Mouse (Mus musculus): Measurements from ENCODE around the gene Cnga2. TPM values are rescaled to one million over a fixed set of nuclear protein-coding genes. Genes with fewer than 3 reads are reported as not detected.
"Not testable (repeated sequence)": the region's sequence is repeated elsewhere in the genome, so short reads cannot be mapped to it uniquely, and the experiment has no call there.

The Cnga2 gene
- total RNA-seq (2017): not detected in 2 replicates

GRCm38 (mm10) chrX:71991549-71991948 is at the start of gene Cnga2:
Cnga2 (plus strand) TSS chrX:71991849.
- ATAC-seq (ENCODE audit: extremely low read depth, insufficient number of reproducible peaks, low FRiP score, poor library complexity, severe bottlenecking): no peak

DNA sequence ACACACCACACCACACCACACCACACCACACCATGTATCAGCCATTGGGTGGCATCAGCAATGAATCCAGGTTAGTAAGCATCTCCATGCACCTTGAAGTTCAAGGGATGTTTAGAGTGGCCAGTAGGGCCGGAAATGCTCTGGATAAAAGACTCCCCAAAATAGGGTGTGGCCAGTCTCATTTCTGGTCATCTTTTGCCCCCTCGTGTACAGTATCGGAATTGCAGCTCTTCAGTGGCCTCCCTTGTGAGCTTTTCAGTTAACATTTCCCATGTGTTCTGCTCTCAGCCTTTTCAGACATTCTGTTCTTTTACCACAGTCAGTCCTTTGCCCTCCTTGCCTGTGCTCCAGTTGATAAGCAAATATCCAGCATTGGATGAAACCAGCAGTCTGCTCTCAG is 45.0 kb upstream of the Cnga2 start:
- ATAC-seq (ENCODE audit: extremely low read depth, insufficient number of reproducible peaks, low FRiP score, poor library complexity, severe bottlenecking): no peak

- ATAC-seq (ENCODE audit: extremely low read depth, insufficient number of reproducible peaks, low FRiP score, poor library complexity, severe bottlenecking): no peak
Measured at GRCm38 (mm10) chrX:71958366-71958765, 33.3 kb upstream of the Cnga2 start.

DNA sequence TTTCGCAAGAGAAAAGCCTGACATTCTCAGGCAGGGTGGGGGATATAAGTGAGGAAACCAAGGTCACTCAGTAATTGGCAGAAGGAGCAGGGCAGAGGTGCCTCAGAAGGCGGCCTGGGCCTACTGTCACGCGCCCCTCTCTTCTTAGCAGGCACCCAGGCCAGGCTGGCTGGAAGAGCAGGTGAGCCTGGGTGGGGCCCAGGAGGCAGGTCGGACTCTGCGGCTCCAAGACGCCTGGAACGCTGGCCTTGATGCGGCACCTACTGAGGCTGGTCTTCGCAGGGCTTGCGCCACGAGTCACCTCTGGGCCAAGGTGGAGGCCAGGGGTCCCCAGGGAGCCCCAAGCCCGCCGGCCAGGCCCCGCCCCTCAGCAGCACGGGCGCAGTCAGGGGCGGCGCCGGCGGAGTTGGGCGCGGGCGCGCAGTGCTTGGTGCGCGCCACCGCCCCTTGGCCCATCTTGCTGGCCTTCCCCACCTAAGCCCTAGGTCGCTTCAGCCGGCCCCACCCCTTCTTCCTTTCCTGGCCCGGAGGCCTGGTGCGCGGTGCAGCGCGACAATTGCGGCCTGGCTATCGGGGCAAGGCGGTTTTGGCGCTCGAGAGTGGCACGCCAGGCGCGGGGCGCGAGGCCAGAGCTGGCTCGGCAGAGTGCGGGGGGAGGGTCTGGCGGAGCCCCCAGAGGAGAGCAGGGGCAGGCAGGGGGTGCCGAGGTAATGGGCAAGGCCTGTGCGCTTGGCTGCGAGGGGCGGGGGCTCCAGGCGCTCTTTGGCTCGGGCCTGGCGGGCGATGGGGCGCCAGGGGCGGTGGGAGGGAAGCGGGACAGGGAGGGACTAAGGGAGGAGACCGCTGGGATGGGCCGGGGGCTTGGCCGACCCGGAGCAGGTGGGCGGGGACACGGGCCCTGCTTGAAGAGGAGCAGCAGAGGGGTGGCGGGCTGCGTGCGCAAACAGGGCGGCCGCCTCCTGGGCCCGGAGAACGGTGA is 29.3 kb upstream of the Cnga2 start, which contains the start of gene Prrg3:
TSS of gene Prrg3 (plus strand) at position 552 of the 979 bp plus-strand sequence.
- ATAC-seq (ENCODE audit: extremely low read depth, insufficient number of reproducible peaks, low FRiP score, poor library complexity, severe bottlenecking): no peak

GRCm38 (mm10) chrX:71963275-71963912 is 28.3 kb upstream of the Cnga2 start:
- ATAC-seq (ENCODE audit: extremely low read depth, insufficient number of reproducible peaks, low FRiP score, poor library complexity, severe bottlenecking): no peak

DNA sequence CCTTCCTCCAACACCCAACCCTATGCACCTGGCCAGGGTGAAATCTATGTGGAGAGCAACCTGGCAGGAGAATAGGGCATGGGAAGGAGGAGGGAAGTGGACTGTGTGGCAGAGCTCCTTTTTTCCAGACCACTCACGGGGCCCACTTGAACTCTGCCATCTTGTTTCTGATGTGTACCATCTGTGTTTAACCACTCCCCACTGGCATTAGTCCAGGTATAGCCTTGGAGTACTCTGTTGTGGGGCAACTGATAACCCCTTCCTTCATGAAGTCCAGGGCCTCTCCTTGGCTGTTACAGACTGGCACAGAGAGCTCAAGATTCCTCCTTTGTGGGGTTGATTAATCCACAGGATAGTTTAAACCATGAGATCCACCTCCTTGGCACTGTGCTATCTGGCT is 23.4 kb upstream of the Cnga2 start:
- ATAC-seq (ENCODE audit: extremely low read depth, insufficient number of reproducible peaks, low FRiP score, poor library complexity, severe bottlenecking): no peak

DNA sequence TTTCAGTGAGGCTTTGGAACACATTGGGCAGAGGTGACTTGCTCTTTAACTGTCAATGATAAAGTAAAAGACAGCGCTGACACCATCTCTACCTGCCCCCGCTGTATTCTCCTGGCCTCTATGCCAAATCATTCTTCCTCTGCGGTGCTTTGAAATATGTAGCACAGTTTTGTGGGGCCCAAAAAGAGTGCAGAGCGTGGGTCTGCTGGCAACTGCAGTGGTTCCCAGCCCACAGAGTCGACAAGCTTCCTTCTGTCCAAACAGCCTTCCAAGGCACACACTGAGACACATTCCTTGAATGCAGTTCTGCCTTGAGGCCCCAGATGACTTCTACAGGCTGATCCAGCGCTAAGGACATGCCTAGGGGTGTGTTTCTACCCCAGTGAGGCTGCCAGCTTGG is 22.8 kb upstream of the Cnga2 start:
- ATAC-seq (ENCODE audit: extremely low read depth, insufficient number of reproducible peaks, low FRiP score, poor library complexity, severe bottlenecking): no peak

- ATAC-seq (ENCODE audit: extremely low read depth, insufficient number of reproducible peaks, low FRiP score, poor library complexity, severe bottlenecking): no peak
Measured at GRCm38 (mm10) chrX:71971325-71971724, 20.3 kb upstream of the Cnga2 start.

DNA sequence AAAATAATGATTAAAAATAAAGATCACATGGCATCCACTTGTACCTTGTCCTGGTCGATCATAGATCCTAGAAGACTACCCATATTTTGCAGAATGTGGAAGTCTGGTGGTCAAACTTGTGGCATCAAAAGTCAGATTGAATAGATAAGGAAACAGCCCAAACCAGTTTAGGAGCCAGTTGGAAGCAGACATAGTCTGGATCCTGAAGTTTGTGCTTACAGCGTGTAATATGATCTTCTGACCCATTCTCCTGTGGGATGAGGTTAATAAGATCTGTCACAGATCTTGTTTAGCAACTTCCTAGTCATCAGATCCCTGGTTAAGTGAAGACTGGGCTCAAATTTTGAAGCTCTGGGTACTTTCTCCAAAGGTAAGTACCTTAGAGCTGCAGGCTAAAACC is 19.0 kb upstream of the Cnga2 start, which contains the start of gene Fate1:
TSS of gene Fate1 (plus strand) at position 301 of the 400 bp plus-strand sequence.
- ATAC-seq (ENCODE audit: extremely low read depth, insufficient number of reproducible peaks, low FRiP score, poor library complexity, severe bottlenecking): no peak

DNA sequence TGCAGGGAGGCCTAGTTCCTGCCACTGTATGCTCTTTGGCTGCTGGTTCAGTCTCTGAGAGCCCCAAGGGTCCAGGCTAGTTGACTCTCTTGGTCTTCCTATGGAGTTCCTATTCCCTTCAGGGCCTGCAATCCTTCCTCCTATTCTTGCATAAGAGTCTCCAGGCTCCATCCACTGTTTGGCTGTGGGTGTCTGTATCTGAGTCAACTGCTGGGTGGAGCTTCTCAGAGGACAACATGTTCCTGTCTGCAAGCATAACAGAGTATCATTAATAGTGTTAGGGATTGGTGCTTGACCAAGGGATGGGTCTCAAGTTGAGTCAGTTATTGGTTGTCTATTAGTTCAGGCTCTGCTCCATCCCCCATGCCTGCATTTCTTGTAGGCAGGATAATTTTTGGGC is 14.0 kb upstream of the Cnga2 start:
- not testable (repeated sequence) for ATAC-seq (ENCODE audit: extremely low read depth, insufficient number of reproducible peaks, low FRiP score, poor library complexity, severe bottlenecking)

DNA sequence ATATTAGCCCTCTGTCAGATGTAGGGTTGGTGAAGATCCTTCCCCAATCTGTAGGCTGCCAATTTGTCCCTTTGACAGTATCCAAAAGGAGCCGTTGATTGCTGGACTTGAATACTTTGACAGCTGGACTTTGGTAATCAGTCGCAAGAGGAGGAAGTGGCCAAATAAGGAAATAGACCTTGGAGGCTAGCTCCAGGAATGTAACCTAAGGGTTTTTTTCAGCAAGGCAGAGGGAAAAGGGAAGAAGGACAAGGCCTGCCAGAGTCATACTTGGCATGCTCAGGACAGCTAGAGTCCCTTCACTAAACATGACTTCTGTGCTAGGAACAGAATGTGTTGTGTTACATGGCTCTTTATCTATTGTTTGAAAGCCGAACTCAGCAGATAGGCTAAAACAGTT is 11.2 kb upstream of the Cnga2 start:
- no peak for ATAC-seq (ENCODE audit: extremely low read depth, insufficient number of reproducible peaks, low FRiP score, poor library complexity, severe bottlenecking)

DNA sequence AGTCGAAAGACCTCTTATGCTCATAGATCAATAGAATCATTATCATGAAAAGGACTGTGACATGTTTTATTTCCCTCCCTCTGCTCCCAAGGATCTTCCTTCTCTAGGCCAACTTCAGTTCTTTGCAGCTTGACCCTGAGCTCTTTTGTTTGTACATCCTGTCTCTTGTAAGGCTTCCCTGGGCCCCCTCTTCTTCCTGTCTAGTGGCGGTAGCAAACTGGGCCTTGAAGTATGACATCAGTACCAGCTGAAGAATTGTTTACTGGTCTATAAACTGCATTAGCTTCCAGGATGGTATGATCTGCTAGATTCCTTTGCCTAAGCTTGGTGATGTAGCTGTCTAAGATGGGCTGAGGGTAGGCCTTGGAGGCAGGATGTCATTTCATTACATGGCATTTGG is 10.3 kb upstream of the Cnga2 start:
- no peak for ATAC-seq (ENCODE audit: extremely low read depth, insufficient number of reproducible peaks, low FRiP score, poor library complexity, severe bottlenecking)

DNA sequence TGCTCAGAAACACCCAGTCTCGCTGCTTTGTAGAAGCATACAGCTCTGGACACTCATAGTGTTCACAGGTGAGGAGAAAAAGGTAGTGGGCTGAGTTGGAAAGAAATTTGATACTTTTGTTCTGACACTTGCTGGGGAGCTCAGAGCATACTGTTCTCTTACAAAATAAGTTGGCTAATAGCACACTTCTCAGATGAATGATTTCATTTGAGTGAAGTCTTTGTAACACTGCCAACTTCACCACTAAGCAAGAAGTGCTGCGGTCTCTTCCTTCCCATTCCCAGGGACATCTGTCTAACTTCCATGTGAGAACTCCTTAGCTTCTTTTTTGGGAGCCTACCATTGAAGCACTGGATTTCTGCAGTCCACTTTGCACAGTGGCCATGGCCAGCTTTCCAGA is 8.4 kb upstream of the Cnga2 start:
- no peak for ATAC-seq (ENCODE audit: extremely low read depth, insufficient number of reproducible peaks, low FRiP score, poor library complexity, severe bottlenecking)

- ATAC-seq (ENCODE audit: extremely low read depth, insufficient number of reproducible peaks, low FRiP score, poor library complexity, severe bottlenecking): no peak
Measured at GRCm38 (mm10) chrX:71983775-71984174, 7.9 kb upstream of the Cnga2 start.

DNA sequence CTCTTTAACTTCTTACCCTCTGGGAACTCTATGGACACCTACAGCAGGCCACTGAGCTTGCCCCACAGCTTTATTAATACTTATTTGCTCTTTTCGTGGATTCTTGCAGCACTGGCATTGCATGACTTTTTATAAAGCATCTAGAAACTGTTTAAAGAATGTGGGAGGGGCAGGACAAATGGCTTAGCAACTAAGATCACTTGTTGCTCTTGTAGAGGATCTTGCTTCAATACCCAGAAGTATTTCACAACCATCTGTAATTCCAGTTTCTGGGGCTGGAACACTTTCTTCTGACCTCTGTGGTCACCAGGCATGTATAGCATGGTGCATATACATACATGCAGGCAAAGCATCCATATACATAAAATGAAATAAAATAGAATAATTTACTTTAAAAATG is 4.3 kb downstream of the Cnga2 start:
- ATAC-seq (ENCODE audit: extremely low read depth, insufficient number of reproducible peaks, low FRiP score, poor library complexity, severe bottlenecking): no peak

DNA sequence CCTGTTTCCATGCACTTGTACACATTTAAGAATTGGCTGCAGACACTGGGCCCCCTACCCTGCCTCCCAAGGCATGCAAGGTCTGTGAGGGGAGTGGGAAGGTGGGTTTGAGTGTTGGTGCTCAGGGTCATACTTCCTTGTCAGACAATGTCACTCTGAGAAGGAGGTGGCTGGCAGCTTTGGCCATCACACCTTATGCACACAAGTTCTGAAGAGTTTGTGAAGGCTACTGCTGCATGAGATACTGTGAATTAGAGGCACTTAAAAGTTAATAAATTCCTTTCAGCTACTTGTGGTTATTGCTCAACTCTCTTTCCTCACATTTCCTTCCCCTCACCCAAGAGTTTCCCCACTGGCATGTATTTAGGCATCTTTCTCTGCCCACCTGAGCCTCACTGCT is 18.3 kb downstream of the Cnga2 start:
- no peak for ATAC-seq (ENCODE audit: extremely low read depth, insufficient number of reproducible peaks, low FRiP score, poor library complexity, severe bottlenecking)

- no peak for ATAC-seq (ENCODE audit: extremely low read depth, insufficient number of reproducible peaks, low FRiP score, poor library complexity, severe bottlenecking)
Measured at GRCm38 (mm10) chrX:72012236-72012635, 20.6 kb downstream of the Cnga2 start.

- ATAC-seq (ENCODE audit: extremely low read depth, insufficient number of reproducible peaks, low FRiP score, poor library complexity, severe bottlenecking): no peak
Measured at GRCm38 (mm10) chrX:72012804-72013203, 21.2 kb downstream of the Cnga2 start.

DNA sequence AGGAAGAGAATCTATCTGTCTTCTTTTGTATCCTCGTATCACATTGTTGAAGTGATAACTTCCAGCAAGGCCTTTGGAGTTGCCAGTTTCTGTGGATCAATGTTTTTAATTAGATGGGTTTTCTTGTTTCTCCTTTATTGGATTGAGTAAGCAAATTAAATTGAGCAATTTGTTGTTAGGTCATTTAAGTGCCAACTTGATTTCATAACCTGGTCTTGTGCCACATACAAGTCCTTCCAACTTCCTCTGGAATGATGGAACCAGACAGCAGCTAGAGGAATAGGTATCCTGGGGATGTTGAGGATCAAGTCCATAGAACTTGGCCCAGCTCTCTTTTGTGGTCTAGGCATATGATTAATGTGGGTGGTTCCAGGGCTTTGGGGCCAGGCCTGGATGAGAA is 30.6 kb downstream of the Cnga2 start:
- no peak for ATAC-seq (ENCODE audit: extremely low read depth, insufficient number of reproducible peaks, low FRiP score, poor library complexity, severe bottlenecking)

- ATAC-seq (ENCODE audit: extremely low read depth, insufficient number of reproducible peaks, low FRiP score, poor library complexity, severe bottlenecking): no peak
Measured at GRCm38 (mm10) chrX:72022750-72023398, 31.2 kb downstream of the Cnga2 start.
